Mouse (Mus musculus) liver, embryonic 12.5 days (tissue): Measurements from ENCODE around the gene Ece1. TPM values are rescaled to one million over a fixed set of nuclear protein-coding genes. Genes with fewer than 3 reads are reported as not detected.
"Not testable (repeated sequence)": the region's sequence is repeated elsewhere in the genome, so short reads cannot be mapped to it uniquely, and the experiment has no call there.

Source experiments
- ATAC-seq: fragments of 200-750 bp; cut with Nextera tagmentation; 2 replicates; pipeline ENCODE4 v1.8.0; 2017; ENCODE audit warnings: moderate number of reproducible peaks, mild to moderate bottlenecking, moderate library complexity
- H3K27ac ChIP-seq: fragments of 300-500 bp; sonication (generic); 2 replicates; pipeline ENCODE4 v1.5.1; 2016; ENCODE audit warnings: mild to moderate bottlenecking
- H3K27me3 ChIP-seq: fragments of 300-500 bp; sonication (generic); replicated peaks from 2 replicates; pipeline ENCODE4 v1.6.1; 2016; ENCODE audit warnings: mild to moderate bottlenecking, moderate library complexity
- H3K36me3 ChIP-seq: fragments of 300-500 bp; sonication (generic); 2 replicates; pipeline ENCODE4 v1.6.1; 2016; ENCODE audit warnings: mild to moderate bottlenecking, moderate library complexity
- H3K4me1 ChIP-seq: fragments of 300-500 bp; sonication (generic); 2 replicates; pipeline ENCODE4 v1.6.1; 2016
- H3K4me2 ChIP-seq: fragments of 300-500 bp; sonication (generic); 2 replicates; pipeline ENCODE4 v1.6.1; 2016; ENCODE audit warnings: mild to moderate bottlenecking, moderate library complexity
- H3K4me3 ChIP-seq: fragments of 300-500 bp; sonication (generic); 2 replicates; pipeline ENCODE4 v1.5.1; 2016; ENCODE audit warnings: mild to moderate bottlenecking, moderate library complexity
- H3K9ac ChIP-seq: fragments of 300-500 bp; sonication (generic); 2 replicates; pipeline ENCODE4 v1.6.1; 2016; ENCODE audit warnings: mild to moderate bottlenecking, moderate library complexity
- H3K9me3 ChIP-seq: fragments of 300-500 bp; sonication (generic); replicated peaks from 2 replicates; pipeline ENCODE4 v1.6.1; 2016; ENCODE audit warnings: mild to moderate bottlenecking, moderate library complexity
- WGBS: fragments of 180-500 bp; shearing (Covaris S2); methylation state at CpG from one replicate; pipeline ENCODE4 v1.1.7; 2016; ENCODE audit not compliant: insufficient replicate concordance; 5-methylcytosine and 5-hydroxymethylcytosine counted together
- polyA plus RNA-seq: library from polyadenylated mRNA; unstranded; fragments of >200 nt; fragmentation: Nextera tagmentation; extraction: Ambion mirVana; gene quantifications from 2 replicates; pipeline ENCODE4 v1.2.1, GENCODE M21; 2016

The Ece1 gene
- polyA plus RNA-seq, 1 experiment from 2014 or later: 17.8 TPM

DNA sequence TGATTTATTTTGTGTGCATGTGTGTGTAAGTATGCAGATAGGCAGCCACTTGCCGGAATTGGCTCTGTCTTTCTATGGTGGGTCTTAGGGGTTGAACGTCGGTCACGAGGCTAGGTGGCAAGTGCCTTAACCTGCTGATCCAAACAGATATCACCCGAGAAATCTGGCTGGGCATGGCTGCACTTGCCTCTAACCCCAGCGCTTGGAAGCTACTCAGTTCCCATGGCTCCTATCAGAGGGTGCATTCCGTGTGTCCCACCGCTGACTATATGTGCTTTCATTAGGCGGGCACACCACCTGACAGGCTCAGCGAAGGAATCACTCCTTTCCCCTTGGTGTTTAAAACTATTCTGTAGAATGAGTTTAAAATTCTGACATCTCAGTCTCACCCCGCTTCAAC, 30.4 kb upstream of the Ece1 start:
- Histone ChIP-seq H3K4me1 (no peaks in the 10 kb centered on the region; the same call in 1 of the 2 replicates), H3K27ac (no peak overlapping the region), H3K4me3 (no peak overlapping the region), H3K27me3 (peaks cover 40% of the 10 kb centered on the region), H3K4me2 (no peak overlapping the region), H3K36me3 (no peaks in the 10 kb centered on the region), H3K9ac (no peak overlapping the region), H3K9me3 (no peaks in the 10 kb centered on the region)
- 74% methylated on average over 11 of the region's 11 CpGs for WGBS
- ATAC-seq: no peak

DNA sequence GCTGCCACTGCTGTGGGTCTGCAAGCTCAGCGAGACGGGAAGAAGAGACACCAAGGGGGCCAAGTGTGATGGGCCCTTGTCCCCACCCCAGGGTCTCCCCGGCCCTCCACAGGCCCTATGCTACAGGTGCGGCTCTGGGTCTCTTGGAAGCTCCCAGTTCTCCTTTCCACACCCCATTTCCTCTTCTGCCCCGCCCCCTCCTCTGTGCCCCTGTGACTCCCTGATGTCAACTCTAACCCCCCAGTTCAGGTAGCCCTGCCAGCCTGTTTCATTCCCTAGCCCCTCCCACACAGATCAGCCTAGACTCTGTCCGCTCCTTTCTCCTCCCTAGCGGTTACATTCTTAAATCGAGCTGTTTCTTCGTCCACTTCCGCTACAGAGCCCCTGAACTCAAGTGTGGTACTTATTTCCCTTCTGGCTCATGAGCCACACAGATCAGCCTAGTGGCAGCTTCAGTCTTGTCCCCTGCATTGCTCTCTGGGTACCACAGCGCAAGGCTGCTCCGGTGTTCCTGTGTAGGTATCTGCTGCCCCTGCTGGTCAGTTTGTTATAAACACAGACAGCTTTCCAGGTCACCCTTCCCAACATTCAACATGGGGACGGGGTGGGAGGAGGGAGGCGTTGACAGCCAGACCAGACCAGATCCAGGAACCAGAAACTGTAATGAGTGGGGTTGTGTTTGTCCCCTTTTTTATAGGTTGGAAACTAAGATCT, 26.3 kb upstream of the Ece1 start:
- Histone ChIP-seq H3K4me2 (peak overlapping the region; percentile 6; the same call in 1 of the 2 replicates), H3K27me3 (peaks cover 23% of the 10 kb centered on the region), H3K36me3 (no peaks in the 10 kb centered on the region), H3K4me3 (no peak overlapping the region), H3K9me3 (no peaks in the 10 kb centered on the region), H3K9ac (no peak overlapping the region), H3K4me1 (no peaks in the 10 kb centered on the region; the same call in 1 of the 2 replicates), H3K27ac (no peak overlapping the region)
- WGBS: 5% methylated on average over 12 of the region's 14 CpGs
- peak; percentile 42; the same call in 1 of the 2 replicates for ATAC-seq

DNA sequence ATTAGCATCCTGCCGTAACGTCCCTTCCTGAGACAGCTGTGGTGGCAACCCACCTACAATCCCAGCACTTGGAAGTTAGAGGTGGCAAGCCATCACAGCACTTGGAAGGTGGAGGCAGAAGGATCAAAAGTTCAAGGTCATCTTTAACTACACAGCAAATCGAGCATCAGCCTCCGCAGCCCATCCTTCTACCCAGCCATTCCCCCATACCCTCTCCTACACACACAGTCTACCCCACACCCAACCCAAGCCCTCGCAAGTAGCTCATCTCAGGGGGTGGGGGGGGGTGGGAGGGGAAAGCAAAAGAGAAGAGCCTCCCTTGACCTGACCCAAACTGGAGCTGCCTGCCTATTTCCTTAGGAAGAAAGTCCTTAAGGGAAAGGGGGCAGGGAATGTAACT, 25.3 kb upstream of the Ece1 start:
- Histone ChIP-seq H3K36me3 (no peaks in the 10 kb centered on the region), H3K9me3 (no peaks in the 10 kb centered on the region), H3K27ac (no peak overlapping the region), H3K27me3 (peaks cover 26% of the 10 kb centered on the region), H3K4me1 (no peaks in the 10 kb centered on the region; the same call in 1 of the 2 replicates), H3K4me2 (no peak overlapping the region), H3K4me3 (no peak overlapping the region), H3K9ac (no peak overlapping the region)
- WGBS: 73% methylated on average over 5 of the region's 5 CpGs
- ATAC-seq: no peak

DNA sequence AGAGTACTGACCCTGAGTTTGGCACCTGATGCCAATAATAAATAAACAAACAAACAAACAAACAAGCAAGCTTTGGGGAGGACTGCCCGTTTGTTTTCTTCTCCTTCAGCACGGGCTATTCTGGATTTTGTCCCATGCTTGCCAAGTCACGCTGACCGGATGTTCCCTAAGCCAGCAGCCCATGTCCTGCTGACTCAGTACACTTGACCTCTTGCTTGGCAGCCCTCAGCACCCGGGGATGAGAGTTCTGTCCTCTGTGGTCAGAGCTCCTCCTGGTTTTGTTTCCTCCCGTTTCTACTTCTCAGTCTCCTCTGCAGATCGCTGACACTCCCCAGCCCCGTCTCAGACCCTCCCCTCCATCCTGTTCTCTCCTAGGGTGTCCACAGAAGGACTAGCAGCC, 24.2 kb upstream of the Ece1 start:
- no peak overlapping the region for H3K4me3 ChIP-seq
- H3K4me2 ChIP-seq: no peak overlapping the region
- ATAC-seq: no peak
- no peak overlapping the region for H3K9ac ChIP-seq
- peaks cover 32% of the 10 kb centered on the region for H3K27me3 ChIP-seq
- H3K4me1 ChIP-seq: no peaks in the 10 kb centered on the region; the same call in 1 of the 2 replicates
- 52% methylated on average over 8 of the region's 8 CpGs for WGBS
- no peak overlapping the region for H3K27ac ChIP-seq
- H3K9me3 ChIP-seq: no peaks in the 10 kb centered on the region
- no peaks in the 10 kb centered on the region for H3K36me3 ChIP-seq

DNA sequence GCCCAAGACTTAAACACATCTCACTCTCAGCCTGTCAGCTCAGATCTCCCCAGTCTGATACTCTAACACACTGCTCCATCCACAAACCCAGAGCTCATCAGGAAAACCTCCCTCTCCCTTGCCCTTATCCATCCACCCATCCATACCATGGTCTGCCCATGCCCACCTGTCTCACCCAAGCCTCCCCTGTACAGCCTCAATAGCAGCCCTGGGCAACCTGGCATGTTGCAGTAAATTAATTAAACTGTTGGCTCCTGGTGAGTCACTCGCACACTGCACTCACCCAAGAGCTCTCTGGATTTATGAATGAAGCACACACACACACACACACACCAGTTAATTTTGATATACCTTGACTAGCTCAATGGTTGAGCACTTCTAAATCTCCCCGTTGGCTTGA, 23.2 kb upstream of the Ece1 start:
- ATAC-seq: no peak

DNA sequence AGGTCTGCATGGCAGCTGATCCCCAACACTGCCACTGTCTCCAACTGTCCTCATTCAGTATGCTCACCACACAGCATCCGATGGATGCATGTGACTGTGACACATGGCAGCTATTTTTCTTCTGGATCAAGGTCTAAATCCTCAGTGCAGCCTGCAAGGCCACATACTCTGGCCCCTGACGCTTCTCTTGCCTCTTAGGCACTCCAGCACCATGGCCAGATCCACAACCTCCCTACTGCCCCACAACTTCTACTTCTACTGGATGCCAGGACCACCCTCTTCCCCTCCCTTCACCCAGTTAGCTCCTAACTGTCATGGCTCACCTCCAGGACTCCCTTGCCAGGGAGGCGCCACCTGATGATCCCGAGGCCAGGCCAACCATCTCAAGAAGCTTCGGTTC, 22.6 kb upstream of the Ece1 start:
- Histone ChIP-seq H3K4me1 (no peaks in the 10 kb centered on the region; the same call in 1 of the 2 replicates), H3K9me3 (no peaks in the 10 kb centered on the region), H3K36me3 (no peaks in the 10 kb centered on the region), H3K4me2 (no peak overlapping the region), H3K27ac (no peak overlapping the region), H3K27me3 (peaks cover 36% of the 10 kb centered on the region), H3K4me3 (no peak overlapping the region), H3K9ac (no peak overlapping the region)
- no peak for ATAC-seq
- WGBS: 68% methylated on average over 5 of the region's 5 CpGs

More for the DNA sequence above, 23.2 kb upstream of the Ece1 start:
- Histone ChIP-seq H3K4me2 (no peak overlapping the region), H3K36me3 (no peaks in the 10 kb centered on the region), H3K4me1 (no peaks in the 10 kb centered on the region; the same call in 1 of the 2 replicates), H3K27me3 (peaks cover 36% of the 10 kb centered on the region), H3K27ac (no peak overlapping the region), H3K9ac (no peak overlapping the region), H3K9me3 (no peaks in the 10 kb centered on the region), H3K4me3 (no peak overlapping the region)
- 70% methylated on average over 2 of the region's 2 CpGs for WGBS

DNA sequence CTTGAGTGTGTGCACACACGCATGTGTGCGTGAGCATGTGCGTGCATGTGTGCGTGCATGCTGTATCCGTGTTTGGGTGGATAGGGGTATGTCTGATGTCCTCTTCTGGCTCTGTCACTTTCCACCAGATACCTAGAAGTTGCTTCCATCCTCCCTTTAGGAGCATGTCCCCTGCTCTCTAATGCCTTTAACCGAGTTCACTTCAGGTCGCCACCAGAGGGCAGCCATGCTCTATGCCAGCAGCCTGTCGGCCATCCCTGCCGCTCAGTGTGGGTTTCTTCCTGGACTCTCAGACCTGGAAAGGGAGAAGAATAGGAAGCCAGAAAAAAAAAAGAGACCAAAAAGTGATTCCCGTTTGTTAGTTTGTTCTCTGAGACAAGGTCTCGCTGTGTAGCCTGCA, 17.4 kb upstream of the Ece1 start:
- H3K27me3 ChIP-seq: peaks cover 25% of the 10 kb centered on the region
- H3K9me3 ChIP-seq: no peaks in the 10 kb centered on the region
- no peak for ATAC-seq
- no peaks in the 10 kb centered on the region for H3K4me1 ChIP-seq
- no peaks in the 10 kb centered on the region for H3K36me3 ChIP-seq
- no peak overlapping the region for H3K4me3 ChIP-seq
- H3K9ac ChIP-seq: no peak overlapping the region
- no peak overlapping the region for H3K27ac ChIP-seq
- WGBS: 19% methylated on average over 11 of the region's 11 CpGs
- H3K4me2 ChIP-seq: no peak overlapping the region

DNA sequence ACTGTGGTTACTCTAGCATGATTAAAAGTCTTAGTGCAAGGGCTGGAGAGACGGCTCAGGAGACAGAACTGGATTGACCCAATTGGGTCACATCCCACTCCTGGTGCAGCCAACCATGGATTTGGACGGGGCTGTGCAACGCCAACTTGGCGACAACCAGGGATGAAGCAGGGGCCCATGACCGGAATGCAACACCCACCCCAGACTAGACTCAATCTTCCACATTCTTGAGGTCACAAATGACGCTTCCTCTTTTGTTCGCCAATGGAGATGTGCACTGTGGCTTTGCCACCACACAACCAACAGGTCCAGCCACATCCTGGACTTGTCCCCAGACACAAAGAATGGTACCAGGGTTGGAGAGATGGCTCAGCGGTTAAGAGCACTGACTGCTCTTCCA, 14.4 kb upstream of the Ece1 start:
- H3K4me2 ChIP-seq, H3K9me3 ChIP-seq, H3K4me3 ChIP-seq, ATAC-seq, H3K36me3 ChIP-seq, H3K27me3 ChIP-seq, H3K27ac ChIP-seq, H3K9ac ChIP-seq, H3K4me1 ChIP-seq: not testable (repeated sequence)
- 37% methylated on average over 8 of the region's 8 CpGs for WGBS

DNA sequence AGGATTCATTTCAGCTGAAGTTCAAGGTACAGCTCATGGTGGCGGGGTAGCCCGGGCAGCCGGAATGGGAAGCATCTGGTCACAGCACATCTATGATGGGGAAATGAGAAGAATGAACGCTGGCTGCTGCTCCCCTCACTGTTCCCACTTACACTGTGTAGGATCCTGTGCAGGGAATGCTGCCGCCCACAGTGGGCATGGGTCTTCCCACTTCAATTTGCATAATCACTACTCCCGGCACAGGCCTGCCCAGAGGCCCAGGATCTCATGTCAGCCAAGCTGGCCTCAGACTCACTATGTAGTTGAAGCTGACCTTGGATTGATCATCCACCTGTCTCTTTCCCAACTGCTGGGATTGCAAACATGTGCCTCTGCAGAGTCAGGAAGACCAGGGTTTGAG, 11.9 kb upstream of the Ece1 start:
- 77% methylated on average over 6 of the region's 6 CpGs for WGBS
- no peak for ATAC-seq
- no peak overlapping the region for H3K4me3 ChIP-seq
- H3K9me3 ChIP-seq: no peaks in the 10 kb centered on the region; the same call in 1 of the 2 replicates
- no peak overlapping the region for H3K27ac ChIP-seq
- H3K4me1 ChIP-seq: no peaks in the 10 kb centered on the region
- no peaks in the 10 kb centered on the region for H3K36me3 ChIP-seq
- no peaks in the 10 kb centered on the region for H3K27me3 ChIP-seq
- H3K9ac ChIP-seq: no peak overlapping the region
- no peak overlapping the region for H3K4me2 ChIP-seq

DNA sequence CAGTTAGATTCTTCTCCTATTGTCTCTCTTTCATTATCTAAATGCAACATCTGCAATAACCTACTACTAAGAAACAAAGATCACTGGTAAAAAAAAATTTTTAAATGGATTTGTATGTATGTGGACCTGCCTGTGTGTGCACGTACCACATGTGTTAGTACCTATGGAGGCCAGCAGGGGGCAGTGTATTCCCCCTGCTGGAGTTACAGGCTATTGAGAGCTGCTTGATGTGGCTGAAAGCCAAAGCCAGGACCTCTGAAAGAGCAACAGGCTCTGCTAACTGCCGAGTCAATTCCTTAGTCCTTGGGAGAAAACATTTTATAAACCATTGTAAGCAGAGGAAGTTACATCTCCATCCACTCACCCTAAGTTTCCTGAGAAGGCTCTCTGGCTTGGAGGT, 10.6 kb upstream of the Ece1 start:
- WGBS: 48% methylated on average over 2 of the region's 2 CpGs

DNA sequence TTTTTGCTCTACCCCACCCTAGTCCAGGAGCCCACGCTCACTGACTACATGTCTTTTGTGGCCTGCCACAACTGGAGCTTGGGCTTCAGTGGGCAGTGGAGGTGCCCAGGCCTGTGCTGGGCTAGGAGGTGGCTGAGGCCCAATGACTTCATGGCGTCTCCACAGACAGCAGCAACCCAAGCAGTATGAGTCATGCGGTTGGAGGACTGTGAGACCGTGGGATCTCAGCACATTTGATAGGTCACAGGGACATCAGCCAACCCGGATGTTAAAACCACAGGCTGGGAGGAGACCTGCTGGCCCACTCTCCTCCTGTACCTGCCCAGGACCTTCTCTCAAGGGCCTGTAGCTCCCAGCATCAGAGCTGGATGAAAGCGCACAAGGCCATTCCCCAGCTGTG, 8.2 kb upstream of the Ece1 start:
- H3K27me3 ChIP-seq: peaks cover 20% of the 10 kb centered on the region; the same call in 1 of the 2 replicates
- no peaks in the 10 kb centered on the region; the same call in 1 of the 2 replicates for H3K9me3 ChIP-seq
- H3K4me1 ChIP-seq: no peaks in the 10 kb centered on the region
- H3K4me2 ChIP-seq: no peak overlapping the region
- no peak overlapping the region for H3K4me3 ChIP-seq
- H3K27ac ChIP-seq: no peak overlapping the region
- H3K36me3 ChIP-seq: no peaks in the 10 kb centered on the region
- no peak overlapping the region for H3K9ac ChIP-seq
- ATAC-seq: no peak
- 32% methylated on average over 6 of the region's 6 CpGs for WGBS

More for the DNA sequence above, 10.6 kb upstream of the Ece1 start:
- no peak overlapping the region for H3K4me2 ChIP-seq
- no peak for ATAC-seq
- H3K4me1 ChIP-seq: no peaks in the 10 kb centered on the region
- no peak overlapping the region for H3K9ac ChIP-seq
- H3K27ac ChIP-seq: no peak overlapping the region
- no peaks in the 10 kb centered on the region; the same call in 1 of the 2 replicates for H3K9me3 ChIP-seq
- no peak overlapping the region for H3K4me3 ChIP-seq
- no peaks in the 10 kb centered on the region for H3K36me3 ChIP-seq
- H3K27me3 ChIP-seq: peaks cover 8% of the 10 kb centered on the region; the same call in 1 of the 2 replicates

DNA sequence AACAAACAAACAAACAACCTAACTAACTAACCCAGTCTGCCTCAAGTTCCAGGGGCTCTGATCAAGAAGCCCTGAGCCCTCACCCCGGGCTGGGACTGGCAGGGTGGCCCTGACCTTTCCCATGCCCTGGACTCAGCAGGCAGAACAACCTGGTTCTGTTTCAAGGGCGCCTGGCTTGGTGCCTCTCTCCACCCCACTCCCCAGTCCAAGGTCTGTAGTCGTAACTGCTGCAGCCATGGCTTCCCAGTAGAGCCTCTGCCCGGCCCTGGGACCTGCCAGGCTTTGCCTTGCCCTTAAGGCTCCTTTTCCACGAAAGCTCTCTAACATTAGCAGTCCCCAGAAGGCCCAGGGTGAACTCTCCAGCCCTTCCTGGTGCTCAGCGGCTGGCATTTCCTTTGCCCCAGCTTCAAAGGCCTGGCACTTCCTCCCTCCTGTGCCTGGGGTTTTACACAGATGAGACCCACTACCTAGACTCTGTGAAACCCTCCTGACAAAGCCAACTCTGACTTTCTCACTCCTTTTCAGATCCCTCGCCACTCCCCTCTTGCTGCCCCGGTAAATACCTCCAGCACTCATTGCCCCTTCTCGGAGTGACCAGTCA, 6.2 kb upstream of the Ece1 start:
- Histone ChIP-seq H3K36me3 (no peaks in the 10 kb centered on the region), H3K9me3 (no peaks in the 10 kb centered on the region), H3K9ac (no peak overlapping the region), H3K4me2 (no peak overlapping the region), H3K4me3 (no peak overlapping the region), H3K4me1 (peaks cover under 1% of the 10 kb centered on the region), H3K27me3 (peaks cover 34% of the 10 kb centered on the region), H3K27ac (no peak overlapping the region)
- no peak for ATAC-seq
- 54% methylated on average over 9 of the region's 9 CpGs for WGBS
